Mouse (Mus musculus): ENCODE data around the gene Ush2a.

DNA sequence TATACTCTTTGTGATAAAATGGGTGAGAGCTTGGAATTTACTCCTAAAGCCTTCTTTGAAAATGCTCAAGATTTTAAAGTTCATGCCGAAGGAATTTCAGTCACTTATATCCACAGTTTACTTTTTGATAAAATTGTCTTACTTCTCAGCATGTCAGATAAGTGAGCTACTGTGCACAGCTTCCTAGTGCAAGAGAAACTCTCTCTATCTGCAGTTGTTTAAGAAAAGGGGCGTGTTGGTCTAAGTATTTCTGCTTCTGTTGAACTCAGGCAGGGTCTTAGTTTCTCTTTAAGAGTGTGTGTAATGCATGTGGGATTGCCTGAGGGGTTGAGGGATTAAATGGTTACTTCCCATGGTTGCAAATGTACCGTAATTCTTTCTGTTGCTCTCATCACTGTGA is 381.3 kb downstream of the Ush2a start:
- TF ChIP-seq POLR2A (IDR thresholded peaks at IDR 0.05; ENCODE audit: extremely low read depth, insufficient read depth, low read length): no peak
- no peak for TF ChIP-seq CTCF (IDR thresholded peaks at IDR 0.05; ENCODE audit: extremely low read depth, insufficient read depth, low read length)

All from cortical plate, adult 2 months (tissue).